Mouse (Mus musculus) frontal cortex, adult 2 months (tissue): ENCODE data around the gene Gtf2h4. TPM values are rescaled to one million over a fixed set of nuclear protein-coding genes. Genes with fewer than 3 reads are reported as not detected.

Source experiments
- DNase-seq, 2 experiments: peaks; one replicate each; pipeline ENCODE4 v3.0.0; 2022; ENCODE audit warnings: low spot score in 1 of 2; ENCODE audit errors: extremely low spot score in 1 of 2
- polyA plus RNA-seq: library from polyadenylated mRNA; depleted of rRNA; stranded (reverse); fragments of >200 nt; gene quantifications from 2 replicates; pipeline ENCODE4 v1.2.3, GENCODE M21; 2012

The Gtf2h4 gene
- polyA plus RNA-seq, 1 experiment, result 26.2 TPM

- peak; percentile 53 to 75 for DNase-seq
Measured at GRCm38 (mm10) chr17:35697759-35698500, 24.4 kb upstream of the Gtf2h4 start.

GRCm38 (mm10) chr17:35697429-35697758 is 23.9 kb upstream of the Gtf2h4 start:
- DNase-seq, result no peak

GRCm38 (mm10) chr17:35696691-35697090 is 23.2 kb upstream of the Gtf2h4 start:
- DNase-seq, result no peak

- no peak for DNase-seq
Measured at GRCm38 (mm10) chr17:35695289-35695688, 21.8 kb upstream of the Gtf2h4 start.

GRCm38 (mm10) chr17:35693906-35694305 is 20.4 kb upstream of the Gtf2h4 start:
- no peak for DNase-seq

GRCm38 (mm10) chr17:35692368-35692767 is 18.8 kb upstream of the Gtf2h4 start:
- no peak for DNase-seq

- no peak for DNase-seq
Measured at GRCm38 (mm10) chr17:35691811-35692210, 18.3 kb upstream of the Gtf2h4 start.

GRCm38 (mm10) chr17:35689936-35690645 is 16.6 kb upstream of the Gtf2h4 start:
- DNase-seq, result no peak

GRCm38 (mm10) chr17:35688347-35689175 is 15.0 kb upstream of the Gtf2h4 start:
- no peak for DNase-seq

GRCm38 (mm10) chr17:35685061-35685460 is 11.5 kb upstream of the Gtf2h4 start:
- no peak for DNase-seq

- no peak for DNase-seq
Measured at GRCm38 (mm10) chr17:35681986-35682385, 8.4 kb upstream of the Gtf2h4 start.

- DNase-seq, result no peak
Measured at GRCm38 (mm10) chr17:35680591-35680990, 7.1 kb upstream of the Gtf2h4 start.

- DNase-seq, result no peak
Measured at GRCm38 (mm10) chr17:35672527-35672926, 1.0 kb downstream of the Gtf2h4 start.

- DNase-seq, result no peak
Measured at GRCm38 (mm10) chr17:35671846-35672245, 1.7 kb downstream of the Gtf2h4 start.

GRCm38 (mm10) chr17:35669731-35670130 is 3.8 kb downstream of the Gtf2h4 start:
- DNase-seq, result no peak

GRCm38 (mm10) chr17:35667334-35668065 is 6.0 kb downstream of the Gtf2h4 start, which contains the start of gene Vars2:
TSS of gene Vars2 (minus strand) at chr17:35667592.
- peak; percentile 92 to 98 for DNase-seq

GRCm38 (mm10) chr17:35666851-35667256 is 6.7 kb downstream of the Gtf2h4 start:
- DNase-seq, result peak; percentile 18 to 27

- DNase-seq, result peak in 1 of 2 experiments; percentile 53
Measured at GRCm38 (mm10) chr17:35665957-35666515, 7.5 kb downstream of the Gtf2h4 start.

GRCm38 (mm10) chr17:35653086-35653485 is 20.5 kb downstream of the Gtf2h4 start:
- no peak for DNase-seq

- DNase-seq, result no peak
Measured at GRCm38 (mm10) chr17:35649429-35649828, 24.1 kb downstream of the Gtf2h4 start.
